Mouse (Mus musculus) forebrain, embryonic 11.5 days (tissue): ENCODE results near the gene Prpf40b. TPM values are rescaled to one million over a fixed set of nuclear protein-coding genes. Genes with fewer than 3 reads are reported as not detected.

Experiments
- ATAC-seq: fragments of 200-750 bp; cut with Nextera tagmentation; replicated peaks from 2 replicates; pipeline ENCODE4 v1.8.0; 2017; ENCODE audit warnings: moderate TSS enrichment; ENCODE audit not compliant: low FRiP score
- DNase-seq: peaks from one replicate; pipeline ENCODE4 v3.0.0-alpha.2; 2017; ENCODE audit warnings: low spot score
- H3K27ac ChIP-seq: fragments of 300-500 bp; sonication (generic); 2 replicates; pipeline ENCODE4 v1.5.1; 2014; ENCODE audit warnings: low read depth, low read length
- H3K27me3 ChIP-seq: fragments of 300-500 bp; sonication (generic); 2 replicates; pipeline ENCODE4 v1.6.1; 2014; ENCODE audit warnings: mild to moderate bottlenecking, low read length, mixed read lengths; ENCODE audit not compliant: control insufficient read depth, insufficient read depth
- H3K36me3 ChIP-seq: fragments of 300-500 bp; sonication (generic); 2 replicates; pipeline ENCODE4 v1.6.1; 2014; ENCODE audit warnings: mild to moderate bottlenecking, low read length, moderate library complexity, mixed read lengths; ENCODE audit not compliant: control insufficient read depth, insufficient read depth
- H3K4me1 ChIP-seq: fragments of 300-500 bp; sonication (generic); replicated peaks from 2 replicates; pipeline ENCODE4 v1.6.1; 2014; ENCODE audit warnings: low read length, mixed read lengths; ENCODE audit not compliant: control insufficient read depth, insufficient read depth
- H3K4me2 ChIP-seq: fragments of 300-500 bp; sonication (generic); 2 replicates; pipeline ENCODE4 v1.6.1; 2014; ENCODE audit warnings: low read depth, mild to moderate bottlenecking, low read length, moderate library complexity, mixed read lengths; ENCODE audit not compliant: severe bottlenecking
- H3K4me3 ChIP-seq: fragments of 300-500 bp; sonication (generic); 2 replicates; pipeline ENCODE4 v1.5.1; 2014; ENCODE audit warnings: low read depth, low read length
- H3K9ac ChIP-seq: fragments of 300-500 bp; sonication (generic); 2 replicates; pipeline ENCODE4 v1.6.1; 2014; ENCODE audit warnings: low read length
- H3K9me3 ChIP-seq: fragments of 300-500 bp; sonication (generic); 2 replicates; pipeline ENCODE4 v1.6.1; 2016; ENCODE audit warnings: low read length, mixed read lengths; ENCODE audit not compliant: control insufficient read depth
- WGBS: fragments of 180-500 bp; shearing (Covaris S2); extraction: QIAGEN DNeasy Blood & Tissue Kit; methylation state at CpG from one replicate; pipeline ENCODE4 v1.1.7; 2014; 5-methylcytosine and 5-hydroxymethylcytosine counted together
- polyA plus RNA-seq: library from polyadenylated mRNA; unstranded; fragments of >200 nt; fragmentation: Nextera tagmentation; extraction: Ambion mirVana; gene quantifications from 2 replicates; pipeline ENCODE4 v1.2.1, GENCODE M21; 2014

Prpf40b gene
- polyA plus RNA-seq, 1 experiment from 2014 or later = 69.0 TPM

DNA sequence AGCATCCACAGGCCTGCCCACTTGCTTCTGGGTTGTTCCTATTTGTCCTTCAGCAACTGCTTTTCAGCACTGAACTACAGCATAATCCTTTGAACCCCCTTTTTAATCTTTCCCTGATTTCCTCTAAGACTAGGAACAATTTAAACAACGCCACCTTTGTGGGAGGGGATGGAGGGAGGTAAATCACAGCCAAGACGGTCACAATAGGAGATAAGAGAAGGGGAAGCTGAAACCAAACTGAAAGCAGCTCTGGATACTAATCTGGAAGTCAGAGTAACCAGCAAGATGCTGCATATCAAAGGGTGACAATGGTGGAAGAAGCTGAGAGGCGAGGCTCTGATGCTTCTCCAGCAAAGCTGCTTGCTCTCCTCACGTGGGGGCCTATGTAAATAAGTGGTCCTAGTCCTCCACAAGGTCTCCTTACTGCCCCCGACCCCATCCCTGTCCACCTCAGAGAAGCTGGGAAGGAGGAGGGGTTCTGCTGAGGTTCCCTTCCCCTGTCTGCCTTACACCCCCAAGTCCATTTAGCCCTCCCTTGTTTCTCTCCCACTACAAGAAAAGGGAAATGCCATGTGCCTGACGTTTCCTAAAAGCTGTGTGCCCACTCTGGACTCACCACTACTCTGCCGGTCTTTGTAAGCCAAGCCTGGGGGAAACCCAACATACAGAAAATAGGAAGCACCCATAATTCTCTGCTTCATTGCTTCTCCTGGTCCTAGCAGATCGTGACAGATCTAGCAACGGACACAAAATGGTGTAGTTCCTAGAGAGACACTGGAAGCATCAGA is 47.5 kb downstream of the Prpf40b start:
- ATAC-seq (no peak), DNase-seq (no peak)
- Histone ChIP-seq H3K4me2 (no peak overlapping the region), H3K4me1 (no peaks in the 10 kb centered on the region), H3K4me3 (no peak overlapping the region), H3K36me3 (no peaks in the 10 kb centered on the region), H3K27ac (no peak overlapping the region), H3K9ac (no peak overlapping the region), H3K9me3 (no peaks in the 10 kb centered on the region), H3K27me3 (no peaks in the 10 kb centered on the region)
- WGBS = 62% methylated on average over 9 of the region's 9 CpGs

DNA sequence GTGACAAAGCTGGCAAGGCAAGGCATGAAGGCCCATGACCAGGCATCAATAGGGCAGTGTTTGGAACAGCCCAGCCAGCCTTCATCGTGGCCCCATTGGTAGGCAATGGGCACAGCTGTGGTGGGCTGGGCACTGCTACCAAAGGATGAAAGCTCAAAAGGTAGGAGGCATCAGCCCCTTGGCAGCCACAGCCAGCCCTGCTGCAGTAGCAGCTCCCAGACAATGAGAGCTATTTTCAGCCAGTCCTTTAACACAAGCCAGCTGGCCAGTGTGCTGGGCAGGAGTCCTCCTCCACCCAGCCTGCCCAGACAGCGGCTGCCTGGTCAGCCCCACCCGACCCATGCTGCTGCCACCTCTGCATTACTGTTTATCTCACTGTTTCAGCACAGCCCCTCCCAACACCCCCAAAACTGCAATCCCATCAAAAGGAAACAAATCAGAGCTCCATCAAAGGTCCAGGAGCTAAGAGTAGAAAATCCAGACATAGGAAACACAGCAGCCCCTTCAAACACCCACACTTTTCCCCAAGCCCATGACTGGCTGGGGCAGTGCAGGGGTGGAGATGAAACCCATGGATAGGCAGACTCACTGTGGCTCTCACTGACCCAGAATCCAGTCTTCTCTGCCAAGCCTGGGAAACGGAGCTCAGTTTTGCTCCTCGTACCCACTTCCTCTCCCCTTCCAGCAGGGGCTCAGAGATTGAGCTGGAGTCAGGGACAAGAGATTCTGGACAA is 48.7 kb downstream of the Prpf40b start:
- Histone ChIP-seq H3K36me3 (no peaks in the 10 kb centered on the region), H3K4me1 (no peaks in the 10 kb centered on the region), H3K9ac (no peak overlapping the region; the same call in 1 of the 2 replicates), H3K27ac (no peak overlapping the region), H3K9me3 (no peaks in the 10 kb centered on the region), H3K4me2 (no peak overlapping the region), H3K27me3 (no peaks in the 10 kb centered on the region), H3K4me3 (no peak overlapping the region)
- DNase-seq = no peak
- WGBS = 60% methylated on average over 5 of the region's 5 CpGs
- no peak for ATAC-seq

DNA sequence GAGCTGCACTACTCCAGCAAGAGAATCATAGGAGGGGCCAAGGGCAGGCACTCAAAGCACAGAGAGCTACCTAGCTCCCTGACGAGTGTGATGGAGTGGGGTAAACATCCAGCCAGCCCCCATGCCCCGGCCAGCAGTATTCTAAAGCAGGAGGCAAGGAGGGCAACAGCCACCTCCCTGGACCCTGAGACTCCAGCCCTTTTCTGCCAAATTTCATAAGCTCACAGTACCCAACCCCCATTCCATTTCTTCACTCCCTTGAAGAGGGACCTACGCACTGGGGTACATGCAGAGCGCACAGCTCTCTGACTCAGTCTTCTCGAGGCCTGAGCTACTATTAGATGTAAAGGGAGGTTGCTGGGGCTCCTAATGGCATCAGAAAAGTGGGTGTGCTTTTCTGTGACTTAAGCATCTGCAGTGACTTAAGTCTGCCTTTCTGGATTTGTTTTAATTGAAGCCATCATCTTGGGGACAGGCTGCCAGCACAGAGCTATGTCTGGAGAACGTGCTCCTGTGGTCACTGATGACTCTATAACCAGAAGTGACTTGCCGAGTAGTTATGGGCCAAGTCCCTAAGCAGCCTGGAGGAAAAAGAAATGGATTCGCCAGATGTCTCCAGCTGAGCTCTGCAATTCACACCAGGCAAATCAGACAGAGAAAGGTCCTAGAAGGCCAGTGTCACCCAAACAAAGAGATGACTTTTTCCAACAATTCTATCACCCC is 49.4 kb downstream of the Prpf40b start:
- WGBS = 70% methylated on average over 8 of the region's 8 CpGs
- H3K4me2 ChIP-seq = no peak overlapping the region
- H3K27me3 ChIP-seq = no peaks in the 10 kb centered on the region
- H3K4me3 ChIP-seq = no peak overlapping the region
- no peak overlapping the region; the same call in 1 of the 2 replicates for H3K9ac ChIP-seq
- H3K4me1 ChIP-seq = no peaks in the 10 kb centered on the region
- DNase-seq (no peak), ATAC-seq (no peak)
- H3K27ac ChIP-seq = no peak overlapping the region
- H3K36me3 ChIP-seq = no peaks in the 10 kb centered on the region
- H3K9me3 ChIP-seq = no peaks in the 10 kb centered on the region

DNA sequence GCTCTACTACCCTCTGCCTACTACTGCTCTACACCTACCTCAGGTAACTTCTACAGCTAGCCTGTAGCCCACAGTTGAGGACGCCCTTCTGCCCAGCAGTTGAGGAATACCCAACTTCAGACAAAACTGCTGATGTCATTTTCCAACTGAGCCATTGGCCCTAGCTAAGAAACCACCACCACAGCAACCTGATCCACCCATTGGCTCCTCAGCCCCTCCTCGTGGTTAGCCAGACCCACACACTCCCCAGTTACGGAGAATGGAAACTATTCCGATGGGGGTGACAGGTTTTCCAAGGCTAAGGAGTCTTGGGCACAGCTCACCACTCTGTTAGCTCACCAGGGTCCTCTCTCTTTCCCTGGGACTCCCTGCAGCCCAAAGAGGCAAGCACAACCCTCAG is 50.1 kb downstream of the Prpf40b start:
- WGBS = 80% methylated on average over 4 of the region's 4 CpGs

DNA sequence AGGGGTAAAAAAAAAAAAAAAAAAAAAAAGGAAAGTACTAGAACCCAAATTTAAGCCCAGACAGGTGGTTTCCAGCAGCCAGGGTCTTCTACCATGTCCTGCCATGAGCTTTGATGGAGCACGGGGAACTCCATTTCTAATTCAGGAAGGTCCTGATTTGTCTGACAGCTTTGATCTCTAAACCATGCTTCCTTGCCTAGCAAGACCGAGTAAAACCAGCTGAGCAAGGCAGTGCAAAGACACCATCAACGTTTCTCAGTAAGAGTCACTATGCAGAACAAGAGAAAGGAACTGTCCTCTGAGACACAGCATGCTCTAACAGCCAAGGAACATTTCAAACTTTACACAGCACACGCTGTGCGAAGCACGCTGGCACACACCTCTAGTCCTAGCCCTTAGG is 56.7 kb downstream of the Prpf40b start:
- Histone ChIP-seq H3K27ac (no peak overlapping the region), H3K9ac (no peak overlapping the region), H3K4me3 (no peak overlapping the region), H3K4me2 (no peak overlapping the region), H3K4me1 (no peaks in the 10 kb centered on the region), H3K9me3 (no peaks in the 10 kb centered on the region), H3K27me3 (no peaks in the 10 kb centered on the region), H3K36me3 (no peaks in the 10 kb centered on the region)
- DNase-seq = no peak
- no peak for ATAC-seq
- WGBS = 83% methylated on average over 6 of the region's 6 CpGs

More for the DNA sequence above, 50.1 kb downstream of the Prpf40b start:
- no peak for DNase-seq
- Histone ChIP-seq H3K27ac (no peak overlapping the region), H3K4me3 (no peak overlapping the region), H3K4me1 (no peaks in the 10 kb centered on the region), H3K36me3 (no peaks in the 10 kb centered on the region), H3K4me2 (no peak overlapping the region), H3K9me3 (no peaks in the 10 kb centered on the region), H3K27me3 (no peaks in the 10 kb centered on the region), H3K9ac (no peak overlapping the region)
- ATAC-seq = no peak

DNA sequence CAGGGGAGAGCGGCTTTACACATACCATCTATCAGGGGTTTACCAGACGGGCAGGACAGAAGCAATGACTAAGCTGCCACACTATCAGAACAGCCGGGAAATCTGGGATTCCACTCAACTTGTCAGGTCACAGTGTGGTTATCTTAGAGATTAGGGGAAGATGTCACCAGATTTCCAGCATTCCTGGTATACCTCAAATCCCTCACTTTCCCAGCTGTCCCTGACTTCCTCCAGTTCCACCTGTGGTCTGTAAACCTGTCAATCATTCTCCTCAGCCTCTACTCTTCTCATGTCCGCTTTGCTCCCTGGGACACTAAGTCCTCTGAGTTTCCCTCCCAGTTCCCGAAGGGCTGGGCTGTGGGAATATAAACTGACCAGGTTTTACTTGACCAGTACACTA is 57.4 kb downstream of the Prpf40b start:
- Histone ChIP-seq H3K4me1 (no peaks in the 10 kb centered on the region), H3K27ac (no peak overlapping the region), H3K9me3 (no peaks in the 10 kb centered on the region), H3K4me3 (no peak overlapping the region), H3K4me2 (no peak overlapping the region), H3K9ac (no peak overlapping the region), H3K36me3 (no peaks in the 10 kb centered on the region), H3K27me3 (no peaks in the 10 kb centered on the region)
- ATAC-seq (no peak), DNase-seq (no peak)
- 87% methylated on average over 5 of the region's 5 CpGs for WGBS

- Histone ChIP-seq H3K27me3 (no peaks in the 10 kb centered on the region), H3K27ac (no peak overlapping the region), H3K4me1 (no peaks in the 10 kb centered on the region), H3K9ac (no peak overlapping the region), H3K9me3 (no peaks in the 10 kb centered on the region), H3K4me3 (no peak overlapping the region), H3K36me3 (no peaks in the 10 kb centered on the region), H3K4me2 (no peak overlapping the region)
- 82% methylated on average over 6 of the region's 6 CpGs for WGBS
- ATAC-seq = no peak
- DNase-seq = no peak
These were observed 60.8 kb downstream of the Prpf40b start for GRCm38 (mm10) chr15:99355660-99356059.

DNA sequence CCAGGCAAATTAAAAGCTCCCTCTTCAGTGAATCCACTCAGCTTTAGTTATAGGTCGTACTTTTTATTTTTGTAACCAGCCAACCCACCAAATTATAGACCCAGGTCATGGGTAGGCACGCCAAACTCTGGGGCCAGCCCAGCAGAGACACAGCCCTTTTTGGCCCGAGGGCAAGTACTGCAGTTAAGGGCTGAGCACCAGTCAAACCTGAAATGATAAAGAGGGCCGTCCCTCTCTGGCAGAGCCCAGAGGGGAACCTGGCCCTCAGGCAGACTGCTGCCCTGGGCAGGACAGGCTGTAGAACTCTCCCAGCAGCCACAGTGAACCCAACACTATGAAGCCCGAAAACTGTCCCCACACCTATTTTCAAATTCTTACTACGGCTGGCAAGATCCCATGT is 61.6 kb downstream of the Prpf40b start:
- H3K4me1 ChIP-seq = no peaks in the 10 kb centered on the region
- H3K36me3 ChIP-seq = no peaks in the 10 kb centered on the region
- no peak overlapping the region for H3K27ac ChIP-seq
- no peak overlapping the region for H3K9ac ChIP-seq
- DNase-seq = no peak
- H3K4me3 ChIP-seq = no peak overlapping the region
- H3K4me2 ChIP-seq = no peak overlapping the region
- no peak for ATAC-seq
- no peaks in the 10 kb centered on the region for H3K27me3 ChIP-seq
- H3K9me3 ChIP-seq = no peaks in the 10 kb centered on the region
- WGBS = 83% methylated on average over 6 of the region's 6 CpGs
